Mouse (Mus musculus) thymus, adult 2 months (tissue): Measurements from ENCODE around the gene Megf11. TPM values are rescaled to one million over a fixed set of nuclear protein-coding genes. Genes with fewer than 3 reads are reported as not detected.

Experiments
- DNase-seq: peaks from one replicate; pipeline ENCODE4 v3.0.0; 2021
- H3K27ac ChIP-seq: fragments of 200-500 bp; 2 replicates; pipeline ENCODE4 v1.5.1; 2012; ENCODE audit warnings: low read length, control low read depth; ENCODE audit not compliant: control insufficient read depth, insufficient read depth
- H3K27me3 ChIP-seq: fragments of 200-500 bp; 2 replicates; pipeline ENCODE4 v1.6.1; 2012; ENCODE audit warnings: mild to moderate bottlenecking, low read length, moderate library complexity, mixed read lengths; ENCODE audit not compliant: control insufficient read depth, insufficient read depth
- H3K36me3 ChIP-seq: fragments of 200-500 bp; 2 replicates; pipeline ENCODE4 v1.6.1; 2012; ENCODE audit warnings: mild to moderate bottlenecking, low read length, moderate library complexity; ENCODE audit not compliant: control insufficient read depth, insufficient read depth
- H3K4me1 ChIP-seq: fragments of 200-500 bp; replicated peaks from 2 replicates; pipeline ENCODE4 v1.6.1; 2012; ENCODE audit warnings: low read length; ENCODE audit not compliant: control insufficient read depth, insufficient read depth
- H3K4me3 ChIP-seq: fragments of 200-500 bp; 2 replicates; pipeline ENCODE4 v1.5.1; 2012; ENCODE audit warnings: mild to moderate bottlenecking, low read length, control low read depth, moderate library complexity; ENCODE audit not compliant: control insufficient read depth, insufficient read depth
- CTCF ChIP-seq: fragments of 200-500 bp; IDR thresholded peaks from 2 replicates; pipeline ENCODE4 v1.5.1; 2012; ENCODE audit warnings: mild to moderate bottlenecking, control low read depth, low read length, moderate library complexity, borderline replicate concordance; ENCODE audit not compliant: control insufficient read depth, poor library complexity, insufficient read depth; ENCODE audit errors: extremely low read depth
- POLR2A ChIP-seq: fragments of 200-500 bp; IDR thresholded peaks from 2 replicates; pipeline ENCODE4 v1.6.1; 2012; ENCODE audit warnings: mild to moderate bottlenecking, low read length, control low read depth, moderate library complexity; ENCODE audit not compliant: control insufficient read depth, poor library complexity, insufficient read depth; ENCODE audit errors: extremely low read depth
- WGBS: fragments of 180-500 bp; shearing (Covaris S2); methylation state at CpG from one replicate; pipeline ENCODE4 v1.1.7; 2018; 5-methylcytosine and 5-hydroxymethylcytosine counted together
- polyA plus RNA-seq: library from polyadenylated mRNA; depleted of rRNA; stranded (reverse); fragments of >200 nt; gene quantifications from 2 replicates; pipeline ENCODE4 v1.2.3, GENCODE M21; 2012

The Megf11 gene
- polyA plus RNA-seq, 1 experiment, result 0.70 TPM

DNA sequence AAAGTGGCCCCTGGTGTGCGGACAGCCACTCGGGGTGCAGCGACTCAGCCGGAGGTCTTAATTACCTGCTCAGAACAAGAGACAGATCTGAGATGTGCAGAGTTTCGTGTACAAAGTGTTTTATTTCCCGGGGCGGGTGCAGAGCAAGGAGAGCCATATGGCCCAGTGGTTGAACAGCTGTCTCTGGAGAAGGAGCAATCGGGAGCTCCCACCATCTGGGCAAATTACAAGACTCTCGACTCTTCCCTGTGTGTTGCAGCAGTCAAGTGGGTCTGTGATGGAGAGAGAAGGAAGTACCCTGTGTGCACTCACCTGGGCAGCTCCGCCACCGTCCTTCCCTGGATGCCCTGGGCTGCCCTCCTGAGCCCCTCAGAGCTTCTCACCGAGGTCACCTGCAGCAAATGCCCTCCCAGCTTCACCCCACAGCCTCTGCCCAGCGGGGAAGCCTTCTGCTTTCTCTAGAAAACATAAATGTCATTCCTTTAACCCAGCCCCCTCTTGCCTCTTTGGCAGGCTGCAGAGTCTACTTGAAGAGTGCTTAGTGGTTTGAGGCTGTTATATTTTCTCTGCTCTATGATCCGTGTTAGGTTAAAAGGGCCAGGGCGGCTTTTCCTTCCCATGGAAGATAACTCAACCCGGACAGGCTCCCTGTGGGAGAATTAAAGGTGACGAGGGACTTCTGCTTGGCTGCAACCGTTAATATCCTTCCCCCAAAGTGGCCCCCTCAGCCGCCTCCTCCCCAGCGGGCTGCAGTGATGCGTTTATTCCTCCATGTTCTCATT lies 138.0 kb downstream of the Megf11 start:
- Histone ChIP-seq H3K27me3 (no peaks in the 10 kb centered on the region), H3K4me3 (no peak overlapping the region), H3K27ac (no peak overlapping the region), H3K36me3 (no peaks in the 10 kb centered on the region), H3K4me1 (no peaks in the 10 kb centered on the region)
- TF ChIP-seq CTCF (no peak), POLR2A (no peak)
- 73% methylated on average over 21 of the region's 21 CpGs for WGBS
- DNase-seq, result no peak

DNA sequence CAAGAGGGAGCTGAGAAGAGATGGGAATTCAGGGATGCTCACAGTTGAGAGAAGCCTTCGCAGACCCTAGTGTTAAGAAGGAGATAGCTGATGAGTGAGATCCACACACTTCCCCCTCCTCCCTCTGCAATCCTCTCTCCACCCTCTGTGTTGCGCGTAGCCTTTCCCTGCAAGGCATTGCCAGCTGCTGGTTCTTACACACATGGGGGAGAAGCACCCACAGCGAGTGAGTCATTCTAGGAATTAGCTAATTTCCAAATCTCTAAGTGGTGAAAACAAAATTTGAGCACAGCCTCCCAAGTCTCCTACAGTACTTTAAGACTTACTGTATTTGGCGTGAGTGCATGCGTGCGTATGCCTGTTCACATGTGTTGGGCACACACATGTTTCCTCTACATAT lies 142.6 kb downstream of the Megf11 start:
- no peak for DNase-seq
- TF ChIP-seq CTCF (no peak), POLR2A (no peak)
- WGBS, result 95% methylated on average over 7 of the region's 7 CpGs
- no peaks in the 10 kb centered on the region for H3K27me3 ChIP-seq
- no peaks in the 10 kb centered on the region for H3K36me3 ChIP-seq
- no peak overlapping the region for H3K27ac ChIP-seq
- no peaks in the 10 kb centered on the region for H3K4me1 ChIP-seq
- H3K4me3 ChIP-seq, result no peak overlapping the region

- Histone ChIP-seq H3K4me1 (no peaks in the 10 kb centered on the region), H3K27me3 (no peaks in the 10 kb centered on the region), H3K27ac (no peak overlapping the region), H3K4me3 (no peak overlapping the region), H3K36me3 (no peaks in the 10 kb centered on the region)
- WGBS, result 61% methylated on average over 2 of the region's 2 CpGs
- no peak for DNase-seq
- no peak for TF ChIP-seq CTCF
- no peak for TF ChIP-seq POLR2A
These were observed 143.2 kb downstream of the Megf11 start for GRCm38 (mm10) chr9:64528595-64528994.

DNA sequence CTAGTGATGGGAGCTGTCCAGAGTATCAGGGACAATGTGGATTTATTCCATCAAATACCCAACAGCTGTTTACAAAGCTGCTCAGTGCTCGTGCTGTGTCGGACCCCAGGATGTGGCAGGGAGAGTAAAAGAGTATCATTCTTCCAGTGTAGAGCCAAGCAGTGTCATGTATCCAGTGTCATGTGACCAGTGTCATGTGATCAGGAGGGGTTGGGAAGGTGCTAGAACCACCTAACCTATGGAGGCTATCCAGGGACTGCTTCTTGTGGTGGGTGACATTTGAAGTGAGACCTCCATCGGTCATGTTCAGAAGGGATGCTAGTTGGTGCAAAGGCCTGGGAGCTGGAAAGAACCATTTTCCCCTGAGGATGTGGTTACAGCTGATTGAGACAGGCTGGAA lies 146.5 kb downstream of the Megf11 start:
- 87% methylated on average over 3 of the region's 3 CpGs for WGBS
- no peak overlapping the region for H3K27ac ChIP-seq
- no peaks in the 10 kb centered on the region for H3K4me1 ChIP-seq
- no peak overlapping the region for H3K4me3 ChIP-seq
- TF ChIP-seq POLR2A (no peak), CTCF (no peak)
- H3K27me3 ChIP-seq, result no peaks in the 10 kb centered on the region
- no peaks in the 10 kb centered on the region for H3K36me3 ChIP-seq
- DNase-seq, result no peak

DNA sequence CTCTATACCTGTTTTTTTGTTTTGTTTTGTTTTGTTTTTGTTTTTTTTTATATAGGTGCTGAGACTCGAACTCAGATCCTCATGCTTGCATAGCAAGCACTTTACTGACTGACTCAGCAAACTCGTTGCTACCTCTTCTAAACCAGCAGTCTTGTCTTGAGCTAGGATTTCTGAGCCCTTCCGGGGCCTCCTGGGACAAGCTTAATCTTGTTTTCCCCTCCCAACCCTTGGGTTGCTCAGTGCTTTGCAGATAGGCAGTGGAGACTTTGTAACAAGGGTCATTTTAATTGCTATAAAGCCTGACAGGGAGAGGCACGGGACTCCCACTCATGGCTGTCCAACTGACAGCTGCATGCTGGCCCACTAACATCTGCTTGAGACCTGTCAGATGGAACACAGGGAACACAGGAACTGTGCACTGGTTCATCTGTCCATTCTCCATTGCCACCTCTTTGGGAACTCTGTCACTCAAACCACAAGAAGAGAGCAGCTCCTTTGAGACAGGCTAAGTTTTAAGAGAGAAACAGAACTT lies 147.4 kb downstream of the Megf11 start:
- Histone ChIP-seq H3K27ac (no peak overlapping the region), H3K4me3 (no peak overlapping the region), H3K36me3 (no peaks in the 10 kb centered on the region), H3K27me3 (no peaks in the 10 kb centered on the region), H3K4me1 (no peaks in the 10 kb centered on the region)
- no peak for TF ChIP-seq CTCF
- no peak for TF ChIP-seq POLR2A
- no peak for DNase-seq
- WGBS, result 75% methylated on average over 4 of the region's 4 CpGs

DNA sequence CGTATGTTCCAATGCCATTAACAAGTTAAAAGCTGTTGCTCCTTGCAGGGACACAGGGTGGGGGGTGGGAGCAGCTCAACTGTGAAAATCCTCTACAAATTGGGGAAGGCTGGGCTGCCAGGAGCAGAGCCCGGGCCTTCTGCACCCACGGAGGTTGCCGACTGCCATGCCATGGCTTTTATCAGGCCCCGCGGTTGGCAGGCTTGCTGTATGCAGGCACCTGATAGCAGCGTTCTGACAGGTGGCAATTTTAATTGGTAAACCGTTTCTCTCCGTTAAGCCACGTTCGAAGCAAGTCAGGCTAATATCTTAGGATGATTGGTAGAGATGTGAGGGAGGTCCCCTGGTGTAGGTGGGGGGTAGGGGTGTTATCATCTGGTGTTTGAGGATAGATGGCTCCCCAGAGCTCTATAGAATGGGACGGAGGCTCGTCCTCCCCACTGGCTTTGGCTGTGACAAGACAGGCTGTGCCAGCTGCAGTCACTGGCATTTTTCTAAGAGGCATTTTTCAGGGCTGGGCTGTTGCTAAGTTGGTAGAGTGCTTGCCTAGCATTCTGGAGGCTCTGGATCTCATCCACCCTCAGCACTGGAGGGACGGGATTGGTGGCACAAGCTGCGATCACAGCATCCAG lies 148.2 kb downstream of the Megf11 start:
- H3K4me1 ChIP-seq, result no peaks in the 10 kb centered on the region
- H3K36me3 ChIP-seq, result no peaks in the 10 kb centered on the region
- WGBS, result 56% methylated on average over 15 of the region's 15 CpGs
- H3K4me3 ChIP-seq, result no peak overlapping the region
- TF ChIP-seq POLR2A, result no peak
- no peak for TF ChIP-seq CTCF
- no peak overlapping the region for H3K27ac ChIP-seq
- DNase-seq, result no peak
- H3K27me3 ChIP-seq, result no peaks in the 10 kb centered on the region

- no peaks in the 10 kb centered on the region for H3K36me3 ChIP-seq
- H3K27me3 ChIP-seq, result no peaks in the 10 kb centered on the region
- WGBS, result 83% methylated on average over 6 of the region's 6 CpGs
- TF ChIP-seq CTCF, result no peak
- no peak for TF ChIP-seq POLR2A
- no peak overlapping the region for H3K4me3 ChIP-seq
- no peaks in the 10 kb centered on the region for H3K4me1 ChIP-seq
- DNase-seq, result no peak
- no peak overlapping the region for H3K27ac ChIP-seq
These were observed 148.9 kb downstream of the Megf11 start for GRCm38 (mm10) chr9:64534313-64534712.
